Mouse (Mus musculus) CH12.LX (cell line): ENCODE results near the gene Mink1. TPM values are rescaled to one million over a fixed set of nuclear protein-coding genes. Genes with fewer than 3 reads are reported as not detected.

ENCODE experiments used
- DNase-seq: peaks from one replicate; pipeline ENCODE4 v3.0.0-alpha.2; 2013; ENCODE audit errors: extremely low read depth
- H3K27ac ChIP-seq: 2 replicates; pipeline ENCODE4 v1.5.1; 2012; ENCODE audit warnings: low read depth, mild to moderate bottlenecking, control low read depth, moderate library complexity; ENCODE audit not compliant: insufficient read depth
- H3K27me3 ChIP-seq: replicated peaks from 2 replicates; pipeline ENCODE3; 2012; ENCODE audit warnings: inconsistent platforms
- H3K36me3 ChIP-seq, 2 experiments: replicated peaks in 1 of 2; 2 replicates each; pipeline versions ENCODE3 to v1.6.1; 2012; ENCODE audit warnings: inconsistent platforms in 1 of 2, low read length in 1 of 2, mild to moderate bottlenecking in 1 of 2, mixed read lengths in 1 of 2, moderate library complexity in 1 of 2; ENCODE audit not compliant: control insufficient read depth in 1 of 2, insufficient read depth in 1 of 2
- H3K4me1 ChIP-seq, 2 experiments: 2 replicates each; pipeline ENCODE4 v1.6.1; 2012; ENCODE audit warnings: inconsistent platforms in 1 of 2, moderate library complexity in 1 of 2; ENCODE audit not compliant: insufficient read depth in 2 of 2, control insufficient read depth in 1 of 2
- H3K4me2 ChIP-seq: 2 replicates; pipeline ENCODE4 v1.6.1; 2012; ENCODE audit warnings: low read depth, mild to moderate bottlenecking, control low read depth; ENCODE audit not compliant: poor library complexity, insufficient read depth, severe bottlenecking
- H3K4me3 ChIP-seq, 3 experiments: fragments of 150-350 bp in 1 of 3; sonication (generic) in 1 of 3; replicated peaks in 1 of 3; 2 replicates each; pipeline versions ENCODE3 to v1.5.1; 2011 to 2012; ENCODE audit warnings: low read depth in 2 of 3, low read length in 2 of 3, mild to moderate bottlenecking in 2 of 3, moderate library complexity in 2 of 3, control low read depth in 1 of 3, improper control_type of control experiment in 1 of 3, inconsistent platforms in 1 of 3, mixed read lengths in 1 of 3; ENCODE audit not compliant: poor library complexity in 1 of 3
- H3K79me2 ChIP-seq: replicated peaks from 2 replicates; pipeline ENCODE4 v1.6.1; 2012; ENCODE audit warnings: mild to moderate bottlenecking, moderate library complexity; ENCODE audit not compliant: control insufficient read depth, poor library complexity, insufficient read depth, severe bottlenecking; ENCODE audit errors: extremely low read depth
- H3K9ac ChIP-seq: 2 replicates; pipeline ENCODE4 v1.6.1; 2012; ENCODE audit warnings: low read depth, mild to moderate bottlenecking, control low read depth, moderate library complexity; ENCODE audit not compliant: insufficient read depth
- H3K9me3 ChIP-seq: replicated peaks from 2 replicates; pipeline ENCODE3; 2012; ENCODE audit warnings: low read length, inconsistent platforms, mixed read lengths
- BHLHE40 ChIP-seq: IDR thresholded peaks from 2 replicates; pipeline ENCODE4 v1.6.1; 2011; ENCODE audit warnings: mild to moderate bottlenecking, low read depth, low read length, improper control_type of control experiment
- CHD2 ChIP-seq: IDR thresholded peaks from 2 replicates; pipeline ENCODE4 v1.6.1; 2011; ENCODE audit warnings: low read length, improper control_type of control experiment
- CTCF ChIP-seq, 2 experiments: IDR thresholded peaks in 1 of 2; conservative IDR thresholded peaks in 1 of 2; 2 replicates each; pipeline ENCODE4 v1.5.1; 2011 to 2012; ENCODE audit warnings: low read depth in 2 of 2, low read length in 2 of 2, improper control_type of control experiment in 1 of 2, inconsistent platforms in 1 of 2, mild to moderate bottlenecking in 1 of 2, moderate library complexity in 1 of 2
- E2F4 ChIP-seq: IDR thresholded peaks from 2 replicates; pipeline ENCODE4 v1.6.1; 2011; ENCODE audit warnings: low read depth, low read length, improper control_type of control experiment; ENCODE audit not compliant: insufficient replicate concordance
- ELF1 ChIP-seq: IDR thresholded peaks from 2 replicates; pipeline ENCODE4 v1.6.1; 2014; ENCODE audit warnings: low read depth, mild to moderate bottlenecking, inconsistent platforms, low read length, improper control_type of control experiment
- EP300 ChIP-seq: IDR thresholded peaks from 2 replicates; pipeline ENCODE4 v1.6.1; 2011; ENCODE audit warnings: low read length, improper control_type of control experiment
- ETS1 ChIP-seq: conservative IDR thresholded peaks from 2 replicates; pipeline ENCODE4 v1.6.1; 2012; ENCODE audit warnings: low read depth, mild to moderate bottlenecking, inconsistent platforms, low read length, improper control_type of control experiment, moderate library complexity
- GABPA ChIP-seq: IDR thresholded peaks from 2 replicates; pipeline ENCODE4 v1.6.1; 2012; ENCODE audit warnings: low read depth, low read length, improper control_type of control experiment, inconsistent platforms; ENCODE audit not compliant: insufficient replicate concordance
- HCFC1 ChIP-seq: IDR thresholded peaks from 2 replicates; pipeline ENCODE4 v1.6.1; 2012; ENCODE audit warnings: low read depth, mild to moderate bottlenecking, inconsistent platforms, low read length, improper control_type of control experiment
- IRF4 ChIP-seq: IDR thresholded peaks from 2 replicates; pipeline ENCODE4 v1.6.1; 2014; ENCODE audit warnings: low read depth, mild to moderate bottlenecking, inconsistent platforms, low read length, improper control_type of control experiment
- JUN ChIP-seq: IDR thresholded peaks from 2 replicates; pipeline ENCODE4 v1.6.1; 2011; ENCODE audit warnings: low read depth, mild to moderate bottlenecking, low read length, improper control_type of control experiment, moderate library complexity; ENCODE audit not compliant: insufficient read depth
- JUND ChIP-seq: conservative IDR thresholded peaks from 2 replicates; pipeline ENCODE4 v1.6.1; 2011; ENCODE audit warnings: low read depth, low read length, improper control_type of control experiment
- KAT2A ChIP-seq: IDR thresholded peaks from 2 replicates; pipeline ENCODE4 v1.6.1; 2012; ENCODE audit warnings: low read length, improper control_type of control experiment, inconsistent platforms; ENCODE audit not compliant: insufficient replicate concordance
- MAFK ChIP-seq: IDR thresholded peaks from 2 replicates; pipeline ENCODE4 v1.6.1; 2011; ENCODE audit warnings: low read length, improper control_type of control experiment; ENCODE audit not compliant: insufficient replicate concordance
- MAX ChIP-seq: IDR thresholded peaks from 2 replicates; pipeline ENCODE4 v1.6.1; 2011; ENCODE audit warnings: low read length, improper control_type of control experiment
- MAZ ChIP-seq: IDR thresholded peaks from 2 replicates; pipeline ENCODE4 v1.6.1; 2012; ENCODE audit warnings: low read depth, mild to moderate bottlenecking, inconsistent platforms, low read length, improper control_type of control experiment, moderate library complexity
- MEF2A ChIP-seq: IDR thresholded peaks from 2 replicates; pipeline ENCODE4 v1.6.1; 2014; ENCODE audit warnings: low read depth, mild to moderate bottlenecking, inconsistent platforms, low read length, improper control_type of control experiment, borderline replicate concordance
- MXI1 ChIP-seq: IDR thresholded peaks from 2 replicates; pipeline ENCODE4 v1.6.1; 2011; ENCODE audit warnings: mild to moderate bottlenecking, low read depth, low read length, improper control_type of control experiment
- MYC ChIP-seq: IDR thresholded peaks from 2 replicates; pipeline ENCODE4 v1.6.1; 2011; ENCODE audit warnings: low read depth, mild to moderate bottlenecking, improper control_type of control experiment, low read length
- NELFE ChIP-seq: IDR thresholded peaks from 2 replicates; pipeline ENCODE4 v1.6.1; 2011; ENCODE audit warnings: low read depth, low read length, improper control_type of control experiment
- NRF1 ChIP-seq: IDR thresholded peaks from 2 replicates; pipeline ENCODE4 v1.6.1; 2014; ENCODE audit warnings: low read depth, mild to moderate bottlenecking, inconsistent platforms, low read length, improper control_type of control experiment, moderate library complexity
- PAX5 ChIP-seq: IDR thresholded peaks from 2 replicates; pipeline ENCODE4 v1.6.1; 2012; ENCODE audit warnings: low read length, inconsistent platforms, mixed read lengths
- POLR2A ChIP-seq: IDR thresholded peaks from 2 replicates; pipeline ENCODE4 v1.6.1; 2011; ENCODE audit warnings: low read depth, mild to moderate bottlenecking, improper control_type of control experiment, low read length
- POLR2AphosphoS2 ChIP-seq: IDR thresholded peaks from 2 replicates; pipeline ENCODE4 v1.6.1; 2011; ENCODE audit warnings: low read depth, low read length, improper control_type of control experiment
- RAD21 ChIP-seq: IDR thresholded peaks from 2 replicates; pipeline ENCODE4 v1.6.1; 2011; ENCODE audit warnings: low read depth, mild to moderate bottlenecking, low read length, improper control_type of control experiment, moderate library complexity
- RCOR1 ChIP-seq: conservative IDR thresholded peaks from 2 replicates; pipeline ENCODE4 v1.6.1; 2012; ENCODE audit warnings: low read depth, mild to moderate bottlenecking, inconsistent platforms, low read length, improper control_type of control experiment
- SIN3A ChIP-seq: IDR thresholded peaks from 2 replicates; pipeline ENCODE4 v1.6.1; 2012; ENCODE audit warnings: low read length, improper control_type of control experiment, inconsistent platforms
- SMC3 ChIP-seq: IDR thresholded peaks from 2 replicates; pipeline ENCODE4 v1.6.1; 2011; ENCODE audit warnings: low read depth, low read length, improper control_type of control experiment
- TBP ChIP-seq: conservative IDR thresholded peaks from 2 replicates; pipeline ENCODE4 v1.6.1; 2011; ENCODE audit warnings: low read depth, low read length, improper control_type of control experiment
- TCF12 ChIP-seq: IDR thresholded peaks from 2 replicates; pipeline ENCODE4 v1.6.1; 2014; ENCODE audit warnings: low read depth, mild to moderate bottlenecking, inconsistent platforms, low read length, improper control_type of control experiment
- UBTF ChIP-seq: IDR thresholded peaks from 2 replicates; pipeline ENCODE4 v1.6.1; 2012; ENCODE audit warnings: low read depth, mild to moderate bottlenecking, inconsistent platforms, low read length, improper control_type of control experiment, moderate library complexity
- USF1 ChIP-seq: IDR thresholded peaks from 2 replicates; pipeline ENCODE4 v1.6.1; 2014; ENCODE audit warnings: low read depth, mild to moderate bottlenecking, inconsistent platforms, low read length, improper control_type of control experiment
- USF2 ChIP-seq: conservative IDR thresholded peaks from 2 replicates; pipeline ENCODE4 v1.6.1; 2011; ENCODE audit warnings: low read depth, low read length, improper control_type of control experiment
- ZC3H11A ChIP-seq: IDR thresholded peaks from 2 replicates; pipeline ENCODE4 v1.6.1; 2012; ENCODE audit warnings: low read depth, mild to moderate bottlenecking, inconsistent platforms, low read length, improper control_type of control experiment
- ZKSCAN1 ChIP-seq: IDR thresholded peaks from 2 replicates; pipeline ENCODE4 v1.6.1; 2012; ENCODE audit warnings: low read depth, inconsistent platforms, low read length, improper control_type of control experiment, borderline replicate concordance
- ZMIZ1 ChIP-seq: IDR thresholded peaks from 2 replicates; pipeline ENCODE4 v1.6.1; 2012; ENCODE audit warnings: low read depth, mild to moderate bottlenecking, inconsistent platforms, low read length, improper control_type of control experiment
- ZNF384 ChIP-seq: IDR thresholded peaks from 2 replicates; pipeline ENCODE4 v1.6.1; 2012; ENCODE audit warnings: low read depth, low read length, improper control_type of control experiment, inconsistent platforms
- dilution Hi-C: fragments of 300-500 bp; cut with MboI; formaldehyde crosslinking; loops from 2 replicates; pipeline ENCODE4 v1.14.3; 2020; ENCODE audit warnings: low sequenced_read_pairs; ENCODE audit not compliant: extremely low pct_unique_long_range_greater_than_20kb, extremely low pct_ligation_motif_present
- in situ Hi-C: fragments of 300-500 bp; cut with MboI; formaldehyde crosslinking; loops from 3 replicates; pipeline ENCODE4 v1.14.3; 2019; ENCODE audit warnings: low sequenced_read_pairs, low pct_ligation_motif_present, low pct_unique_long_range_greater_than_20kb, mixed read lengths
- polyA plus RNA-seq: library from polyadenylated mRNA; unstranded; fragments of >175 nt; gene quantifications from 2 replicates; pipeline ENCODE4 v1.2.1, GENCODE M21; 2012; ENCODE audit warnings: low read depth; ENCODE audit not compliant: insufficient read length
- total RNA-seq, 2 experiments: library from RNA; depleted of rRNA; stranded (reverse); fragments of 300-350 nt in 1 of 2; fragments of >200 nt in 1 of 2; gene quantifications; 2 replicates each; pipeline ENCODE4 v1.2.3; 2012 to 2014

The Mink1 gene
- total and polyA plus RNA-seq, 3 experiments: 15.0 to 79.8 (median 31.2) TPM

- in situ Hi-C loops (no loop called here), dilution Hi-C loops (no loop called here)
- H3K4me3 ChIP-seq: peak within 1 kb of the TSS; percentile 66 to 99 (median 80)
- H3K79me2 ChIP-seq: peaks cover 52% of the 10 kb centered on the region
- no peaks in the 10 kb centered on the region for H3K27me3 ChIP-seq
- peak within 1 kb of the TSS; percentile 94 for H3K9ac ChIP-seq
- H3K4me2 ChIP-seq: peak within 1 kb of the TSS; percentile 95
- peak within 1 kb of the TSS; percentile 74 for H3K27ac ChIP-seq
- peaks cover 25 to 51% of the 10 kb centered on the region in 2 experiments for H3K4me1 ChIP-seq
- peaks cover 39 to 74% of the 10 kb centered on the region in 2 experiments for H3K36me3 ChIP-seq
- DNase-seq: peak; percentile 100
- no peaks in the 10 kb centered on the region for H3K9me3 ChIP-seq
- peak; percentile 85 for TF ChIP-seq NRF1
- TF ChIP-seq ZC3H11A: no peak
- no peak for TF ChIP-seq GABPA
- peak; percentile 78; the same call in 1 of the 2 replicates for TF ChIP-seq MAX
- TF ChIP-seq NELFE: peak; percentile 95
- no peak for TF ChIP-seq PAX5
- peak; percentile 73 for TF ChIP-seq HCFC1
- peak; percentile 87 for TF ChIP-seq ELF1
- TF ChIP-seq MAZ: peak; percentile 89
- TF ChIP-seq UBTF: no peak; the same call in 1 of the 2 replicates
- TF ChIP-seq TCF12: peak; percentile 89
- no peak for TF ChIP-seq RCOR1
- TF ChIP-seq POLR2AphosphoS2: 0 out of 2 replicates have a peak, but pooled peaks have one; percentile 16
- TF ChIP-seq CHD2: peak; percentile 100
- TF ChIP-seq USF2: no peak
- peak; percentile 83 for TF ChIP-seq POLR2A
- peak; percentile 62 for TF ChIP-seq MEF2A
- TF ChIP-seq MYC: peak; percentile 57; the same call in 1 of the 2 replicates
- peak; percentile 28 for TF ChIP-seq SMC3
- TF ChIP-seq USF1: no peak
- peak in 1 of 2 experiments; percentile 19; a peak in 1 of 4 replicates for TF ChIP-seq CTCF (conservative IDR thresholded peaks at IDR 0.05 in 1 of 2, IDR thresholded peaks at IDR 0.05 in 1 of 2; ENCODE audit: low read depth in 2 of 2, low read length in 2 of 2)
- TF ChIP-seq MAFK: no peak
- peak; percentile 99 for TF ChIP-seq ZNF384
- peak; percentile 88 for TF ChIP-seq ZMIZ1
- no peak for TF ChIP-seq ZKSCAN1
- peak; percentile 93; the same call in 1 of the 2 replicates for TF ChIP-seq E2F4
- no peak for TF ChIP-seq RAD21
- TF ChIP-seq BHLHE40: peak; percentile 96
- peak; percentile 92 for TF ChIP-seq MXI1
- TF ChIP-seq SIN3A: peak; percentile 93
- no peak for TF ChIP-seq JUN
- no peak for TF ChIP-seq JUND
- TF ChIP-seq KAT2A: 0 out of 2 replicates have a peak, but pooled peaks have one; percentile 53
- peak; percentile 52 for TF ChIP-seq IRF4
- 0 out of 2 replicates have a peak, but pooled peaks have one; percentile 48 for TF ChIP-seq EP300
- TF ChIP-seq ETS1: peak; percentile 76
- TF ChIP-seq TBP: peak; percentile 86; the same call in 1 of the 2 replicates
Measured at GRCm38 (mm10) chr11:70646691-70647650, 84.3 kb downstream of the Mink1 start, which contains the start of the genes Rnf167 and Slc25a11. Gene Rnf167 (plus strand): TSS chr11:70647235. Gene Slc25a11 (minus strand): TSS chr11:70647479.
